In the genomic region with DNA sequence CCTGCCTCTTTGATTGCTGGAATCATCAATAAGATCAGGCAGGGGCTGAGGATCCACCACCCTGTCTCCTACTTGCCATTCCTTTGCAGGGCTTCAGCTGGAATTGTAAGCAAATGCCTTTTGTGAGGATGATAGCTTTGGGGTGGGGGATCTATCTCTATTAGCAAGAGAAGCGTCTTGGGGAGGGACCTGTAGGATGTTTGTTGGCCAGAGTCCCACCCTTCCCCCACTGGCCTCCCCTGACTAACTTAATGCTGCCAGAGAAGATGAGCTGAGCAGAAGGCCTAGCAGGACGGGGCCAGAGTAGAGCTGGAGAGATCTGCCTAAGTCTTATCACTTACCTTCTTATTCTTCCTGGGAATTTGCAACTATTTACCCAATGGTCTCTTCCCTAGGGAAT, we compare ENCODE assay signal across 19 mouse cellular contexts.
"Had no signal": no experiment of that assay in that cellular context is flagged by ENCODE, and none has a peak within 500 bp of the region (broad histone marks: within the 10 kb centered on the region; RNA-seq: fewer than 3 reads in every experiment).

No protein-coding gene starts in this region.

- H3K9ac ChIP-seq: lung, embryonic 15.5 days; midbrain, embryonic 12.5 days; neural tube, embryonic 13.5 days; neural tube, embryonic 15.5 days had no signal

- H3K4me2 ChIP-seq: lung, embryonic 15.5 days; midbrain, embryonic 12.5 days; neural tube, embryonic 13.5 days; neural tube, embryonic 15.5 days had no signal

- H3K4me1 ChIP-seq: midbrain, embryonic 12.5 days; neural tube, embryonic 13.5 days; neural tube, embryonic 15.5 days had no signal

- H3K4me3 ChIP-seq: lung, embryonic 15.5 days; midbrain, embryonic 10.5 days; midbrain, embryonic 12.5 days; myocyte; neural tube, embryonic 13.5 days; neural tube, embryonic 15.5 days had no signal

- H3K9me3 ChIP-seq: lung, embryonic 15.5 days; midbrain, embryonic 10.5 days; midbrain, embryonic 12.5 days; neural tube, embryonic 13.5 days; neural tube, embryonic 15.5 days had no signal

- H3K36me3 ChIP-seq: neural tube, embryonic 15.5 days had no signal

- ATAC-seq: lung, postnatal 0 days; midbrain, embryonic 16.5 days had no signal

- H3K27ac ChIP-seq: lung, embryonic 15.5 days; midbrain, embryonic 10.5 days; midbrain, embryonic 12.5 days; neural tube, embryonic 13.5 days; neural tube, embryonic 15.5 days had no signal

- DNase-seq: lung, adult 2 months; lung, postnatal 4 days; midbrain, embryonic 14.5 days; retina, postnatal 1 day; right cerebral cortex, adult 18-20 months; right cerebral cortex, postnatal 25 days; right cerebral cortex, postnatal 4 days; spleen, adult 18-20 months; thymus, adult 2 months; thymus, postnatal 25 days; thymus, postnatal 4 days had no signal

- H3K27me3 ChIP-seq: lung, embryonic 15.5 days; midbrain, embryonic 12.5 days; neural tube, embryonic 13.5 days; neural tube, embryonic 15.5 days had no signal
